Mouse (Mus musculus) heart, postnatal 0 days (tissue): ENCODE results near the gene Hyal3.
A peak's percentile ranks its signal among the peaks of the same experiment; 100 is the strongest.

ENCODE experiments used
- CTCF ChIP-seq: IDR thresholded peaks from 2 replicates; pipeline ENCODE4 v1.5.1; 2016; ENCODE audit warnings: antibody characterized with exemption, control low read depth, low read depth
- EP300 ChIP-seq: IDR thresholded peaks from 2 replicates; pipeline ENCODE4 v1.6.1; 2016; ENCODE audit warnings: antibody characterized with exemption, low read depth

DNA sequence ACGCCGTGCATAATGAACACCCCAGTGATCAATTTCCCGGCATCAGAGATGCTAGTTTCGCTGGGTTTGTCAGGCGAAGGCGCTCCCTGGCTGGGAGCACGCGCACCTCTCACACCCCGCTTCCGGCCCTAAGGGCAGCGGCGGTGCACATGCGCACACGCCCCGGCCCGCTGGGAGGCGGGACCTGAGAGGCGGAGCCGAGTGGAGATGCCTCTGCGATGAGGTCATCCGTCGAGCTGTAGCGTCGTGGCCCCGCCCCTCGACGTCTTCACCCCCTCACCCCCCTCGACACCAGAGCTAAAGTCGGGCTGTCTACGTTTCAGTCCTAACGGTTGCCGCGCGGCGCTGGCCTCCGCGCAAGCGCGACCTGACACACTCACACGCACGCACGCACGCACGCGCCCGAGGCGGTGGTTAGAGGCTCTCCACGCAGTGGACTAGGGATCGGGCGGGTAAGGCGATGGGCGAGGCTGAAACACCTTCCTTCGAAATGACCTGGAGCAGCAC is 26.2 kb upstream of the Hyal3 start:
- TF ChIP-seq CTCF (peak; percentile 27), EP300 (no peak)
